Mouse (Mus musculus) CH12.LX (cell line): ENCODE measurements around the gene Syt11. TPM values are rescaled to one million over a fixed set of nuclear protein-coding genes. Genes with fewer than 3 reads are reported as not detected.

Source experiments
- DNase-seq: peaks from one replicate; pipeline ENCODE4 v3.0.0-alpha.2; 2013; ENCODE audit errors: extremely low read depth
- H3K27ac ChIP-seq: 2 replicates; pipeline ENCODE4 v1.5.1; 2012; ENCODE audit warnings: low read depth, mild to moderate bottlenecking, control low read depth, moderate library complexity; ENCODE audit not compliant: insufficient read depth
- H3K27me3 ChIP-seq: replicated peaks from 2 replicates; pipeline ENCODE3; 2012; ENCODE audit warnings: inconsistent platforms
- H3K36me3 ChIP-seq, 2 experiments: replicated peaks in 1 of 2; 2 replicates each; pipeline versions ENCODE3 to v1.6.1; 2012; ENCODE audit warnings: inconsistent platforms in 1 of 2, low read length in 1 of 2, mild to moderate bottlenecking in 1 of 2, mixed read lengths in 1 of 2, moderate library complexity in 1 of 2; ENCODE audit not compliant: control insufficient read depth in 1 of 2, insufficient read depth in 1 of 2
- H3K4me1 ChIP-seq, 2 experiments: 2 replicates each; pipeline ENCODE4 v1.6.1; 2012; ENCODE audit warnings: inconsistent platforms in 1 of 2, moderate library complexity in 1 of 2; ENCODE audit not compliant: insufficient read depth in 2 of 2, control insufficient read depth in 1 of 2
- H3K4me2 ChIP-seq: 2 replicates; pipeline ENCODE4 v1.6.1; 2012; ENCODE audit warnings: low read depth, mild to moderate bottlenecking, control low read depth; ENCODE audit not compliant: poor library complexity, insufficient read depth, severe bottlenecking
- H3K4me3 ChIP-seq, 3 experiments: fragments of 150-350 bp in 1 of 3; sonication (generic) in 1 of 3; replicated peaks in 1 of 3; 2 replicates each; pipeline versions ENCODE3 to v1.5.1; 2011 to 2012; ENCODE audit warnings: low read depth in 2 of 3, low read length in 2 of 3, mild to moderate bottlenecking in 2 of 3, moderate library complexity in 2 of 3, control low read depth in 1 of 3, improper control_type of control experiment in 1 of 3, inconsistent platforms in 1 of 3, mixed read lengths in 1 of 3; ENCODE audit not compliant: poor library complexity in 1 of 3
- H3K79me2 ChIP-seq: replicated peaks from 2 replicates; pipeline ENCODE4 v1.6.1; 2012; ENCODE audit warnings: mild to moderate bottlenecking, moderate library complexity; ENCODE audit not compliant: control insufficient read depth, poor library complexity, insufficient read depth, severe bottlenecking; ENCODE audit errors: extremely low read depth
- H3K9ac ChIP-seq: 2 replicates; pipeline ENCODE4 v1.6.1; 2012; ENCODE audit warnings: low read depth, mild to moderate bottlenecking, control low read depth, moderate library complexity; ENCODE audit not compliant: insufficient read depth
- H3K9me3 ChIP-seq: replicated peaks from 2 replicates; pipeline ENCODE3; 2012; ENCODE audit warnings: low read length, inconsistent platforms, mixed read lengths
- BHLHE40 ChIP-seq: IDR thresholded peaks from 2 replicates; pipeline ENCODE4 v1.6.1; 2011; ENCODE audit warnings: mild to moderate bottlenecking, low read depth, low read length, improper control_type of control experiment
- CHD1 ChIP-seq: IDR thresholded peaks from 2 replicates; pipeline ENCODE4 v1.6.1; 2012; ENCODE audit warnings: low read depth, low read length, improper control_type of control experiment, inconsistent platforms
- CHD2 ChIP-seq: IDR thresholded peaks from 2 replicates; pipeline ENCODE4 v1.6.1; 2011; ENCODE audit warnings: low read length, improper control_type of control experiment
- E2F4 ChIP-seq: IDR thresholded peaks from 2 replicates; pipeline ENCODE4 v1.6.1; 2011; ENCODE audit warnings: low read depth, low read length, improper control_type of control experiment; ENCODE audit not compliant: insufficient replicate concordance
- ELF1 ChIP-seq: IDR thresholded peaks from 2 replicates; pipeline ENCODE4 v1.6.1; 2014; ENCODE audit warnings: low read depth, mild to moderate bottlenecking, inconsistent platforms, low read length, improper control_type of control experiment
- EP300 ChIP-seq: IDR thresholded peaks from 2 replicates; pipeline ENCODE4 v1.6.1; 2011; ENCODE audit warnings: low read length, improper control_type of control experiment
- ETS1 ChIP-seq: conservative IDR thresholded peaks from 2 replicates; pipeline ENCODE4 v1.6.1; 2012; ENCODE audit warnings: low read depth, mild to moderate bottlenecking, inconsistent platforms, low read length, improper control_type of control experiment, moderate library complexity
- GABPA ChIP-seq: IDR thresholded peaks from 2 replicates; pipeline ENCODE4 v1.6.1; 2012; ENCODE audit warnings: low read depth, low read length, improper control_type of control experiment, inconsistent platforms; ENCODE audit not compliant: insufficient replicate concordance
- IRF4 ChIP-seq: IDR thresholded peaks from 2 replicates; pipeline ENCODE4 v1.6.1; 2014; ENCODE audit warnings: low read depth, mild to moderate bottlenecking, inconsistent platforms, low read length, improper control_type of control experiment
- JUN ChIP-seq: IDR thresholded peaks from 2 replicates; pipeline ENCODE4 v1.6.1; 2011; ENCODE audit warnings: low read depth, mild to moderate bottlenecking, low read length, improper control_type of control experiment, moderate library complexity; ENCODE audit not compliant: insufficient read depth
- JUND ChIP-seq: conservative IDR thresholded peaks from 2 replicates; pipeline ENCODE4 v1.6.1; 2011; ENCODE audit warnings: low read depth, low read length, improper control_type of control experiment
- KAT2A ChIP-seq: IDR thresholded peaks from 2 replicates; pipeline ENCODE4 v1.6.1; 2012; ENCODE audit warnings: low read length, improper control_type of control experiment, inconsistent platforms; ENCODE audit not compliant: insufficient replicate concordance
- MAX ChIP-seq: IDR thresholded peaks from 2 replicates; pipeline ENCODE4 v1.6.1; 2011; ENCODE audit warnings: low read length, improper control_type of control experiment
- MAZ ChIP-seq: IDR thresholded peaks from 2 replicates; pipeline ENCODE4 v1.6.1; 2012; ENCODE audit warnings: low read depth, mild to moderate bottlenecking, inconsistent platforms, low read length, improper control_type of control experiment, moderate library complexity
- MEF2A ChIP-seq: IDR thresholded peaks from 2 replicates; pipeline ENCODE4 v1.6.1; 2014; ENCODE audit warnings: low read depth, mild to moderate bottlenecking, inconsistent platforms, low read length, improper control_type of control experiment, borderline replicate concordance
- MXI1 ChIP-seq: IDR thresholded peaks from 2 replicates; pipeline ENCODE4 v1.6.1; 2011; ENCODE audit warnings: mild to moderate bottlenecking, low read depth, low read length, improper control_type of control experiment
- MYC ChIP-seq: IDR thresholded peaks from 2 replicates; pipeline ENCODE4 v1.6.1; 2011; ENCODE audit warnings: low read depth, mild to moderate bottlenecking, improper control_type of control experiment, low read length
- NELFE ChIP-seq: IDR thresholded peaks from 2 replicates; pipeline ENCODE4 v1.6.1; 2011; ENCODE audit warnings: low read depth, low read length, improper control_type of control experiment
- NRF1 ChIP-seq: IDR thresholded peaks from 2 replicates; pipeline ENCODE4 v1.6.1; 2014; ENCODE audit warnings: low read depth, mild to moderate bottlenecking, inconsistent platforms, low read length, improper control_type of control experiment, moderate library complexity
- PAX5 ChIP-seq: IDR thresholded peaks from 2 replicates; pipeline ENCODE4 v1.6.1; 2012; ENCODE audit warnings: low read length, inconsistent platforms, mixed read lengths
- POLR2A ChIP-seq: IDR thresholded peaks from 2 replicates; pipeline ENCODE4 v1.6.1; 2011; ENCODE audit warnings: low read depth, mild to moderate bottlenecking, improper control_type of control experiment, low read length
- POLR2AphosphoS2 ChIP-seq: IDR thresholded peaks from 2 replicates; pipeline ENCODE4 v1.6.1; 2011; ENCODE audit warnings: low read depth, low read length, improper control_type of control experiment
- RAD21 ChIP-seq: IDR thresholded peaks from 2 replicates; pipeline ENCODE4 v1.6.1; 2011; ENCODE audit warnings: low read depth, mild to moderate bottlenecking, low read length, improper control_type of control experiment, moderate library complexity
- RCOR1 ChIP-seq: conservative IDR thresholded peaks from 2 replicates; pipeline ENCODE4 v1.6.1; 2012; ENCODE audit warnings: low read depth, mild to moderate bottlenecking, inconsistent platforms, low read length, improper control_type of control experiment
- SIN3A ChIP-seq: IDR thresholded peaks from 2 replicates; pipeline ENCODE4 v1.6.1; 2012; ENCODE audit warnings: low read length, improper control_type of control experiment, inconsistent platforms
- SMC3 ChIP-seq: IDR thresholded peaks from 2 replicates; pipeline ENCODE4 v1.6.1; 2011; ENCODE audit warnings: low read depth, low read length, improper control_type of control experiment
- TBP ChIP-seq: conservative IDR thresholded peaks from 2 replicates; pipeline ENCODE4 v1.6.1; 2011; ENCODE audit warnings: low read depth, low read length, improper control_type of control experiment
- TCF12 ChIP-seq: IDR thresholded peaks from 2 replicates; pipeline ENCODE4 v1.6.1; 2014; ENCODE audit warnings: low read depth, mild to moderate bottlenecking, inconsistent platforms, low read length, improper control_type of control experiment
- UBTF ChIP-seq: IDR thresholded peaks from 2 replicates; pipeline ENCODE4 v1.6.1; 2012; ENCODE audit warnings: low read depth, mild to moderate bottlenecking, inconsistent platforms, low read length, improper control_type of control experiment, moderate library complexity
- USF1 ChIP-seq: IDR thresholded peaks from 2 replicates; pipeline ENCODE4 v1.6.1; 2014; ENCODE audit warnings: low read depth, mild to moderate bottlenecking, inconsistent platforms, low read length, improper control_type of control experiment
- USF2 ChIP-seq: conservative IDR thresholded peaks from 2 replicates; pipeline ENCODE4 v1.6.1; 2011; ENCODE audit warnings: low read depth, low read length, improper control_type of control experiment
- ZC3H11A ChIP-seq: IDR thresholded peaks from 2 replicates; pipeline ENCODE4 v1.6.1; 2012; ENCODE audit warnings: low read depth, mild to moderate bottlenecking, inconsistent platforms, low read length, improper control_type of control experiment
- ZKSCAN1 ChIP-seq: IDR thresholded peaks from 2 replicates; pipeline ENCODE4 v1.6.1; 2012; ENCODE audit warnings: low read depth, inconsistent platforms, low read length, improper control_type of control experiment, borderline replicate concordance
- ZMIZ1 ChIP-seq: IDR thresholded peaks from 2 replicates; pipeline ENCODE4 v1.6.1; 2012; ENCODE audit warnings: low read depth, mild to moderate bottlenecking, inconsistent platforms, low read length, improper control_type of control experiment
- ZNF384 ChIP-seq: IDR thresholded peaks from 2 replicates; pipeline ENCODE4 v1.6.1; 2012; ENCODE audit warnings: low read depth, low read length, improper control_type of control experiment, inconsistent platforms
- dilution Hi-C: fragments of 300-500 bp; cut with MboI; formaldehyde crosslinking; loops from 2 replicates; pipeline ENCODE4 v1.14.3; 2020; ENCODE audit warnings: low sequenced_read_pairs; ENCODE audit not compliant: extremely low pct_unique_long_range_greater_than_20kb, extremely low pct_ligation_motif_present
- in situ Hi-C: fragments of 300-500 bp; cut with MboI; formaldehyde crosslinking; loops from 3 replicates; pipeline ENCODE4 v1.14.3; 2019; ENCODE audit warnings: low sequenced_read_pairs, low pct_ligation_motif_present, low pct_unique_long_range_greater_than_20kb, mixed read lengths
- polyA plus RNA-seq: library from polyadenylated mRNA; unstranded; fragments of >175 nt; gene quantifications from 2 replicates; pipeline ENCODE4 v1.2.1, GENCODE M21; 2012; ENCODE audit warnings: low read depth; ENCODE audit not compliant: insufficient read length
- total RNA-seq, 2 experiments: library from RNA; depleted of rRNA; stranded (reverse); fragments of 300-350 nt in 1 of 2; fragments of >200 nt in 1 of 2; gene quantifications; 2 replicates each; pipeline ENCODE4 v1.2.3; 2012 to 2014

The Syt11 gene
- total and polyA plus RNA-seq, 3 experiments = 3.8 to 8.8 (median 5.7) TPM

- H3K4me2 ChIP-seq = peak overlapping the region; percentile 7; the same call in 1 of the 2 replicates
- H3K36me3 ChIP-seq = peaks cover 3 to 25% of the 10 kb centered on the region in 2 experiments
- H3K4me3 ChIP-seq = no peak overlapping the region
- TF ChIP-seq TCF12 (no peak), MEF2A (no peak), KAT2A (no peak), USF1 (peak; percentile 30), RCOR1 (no peak), MXI1 (peak; percentile 55; the same call in 1 of the 2 replicates), USF2 (no peak; the same call in 1 of the 2 replicates), UBTF (no peak), ZMIZ1 (no peak), PAX5 (no peak), MAX (0 out of 2 replicates have a peak, but pooled peaks have one; percentile 38), CHD2 (no peak), GABPA (no peak), ZKSCAN1 (no peak), NRF1 (no peak), POLR2A (0 out of 2 replicates have a peak, but pooled peaks have one; percentile 27), ZC3H11A (no peak), ZNF384 (peak; percentile 92), IRF4 (0 out of 2 replicates have a peak, but pooled peaks have one; percentile 13), NELFE (no peak), RAD21 (no peak), MYC (peak; percentile 32; the same call in 1 of the 2 replicates), BHLHE40 (peak; percentile 30), SIN3A (no peak), EP300 (no peak), ETS1 (no peak), MAZ (no peak), POLR2AphosphoS2 (no peak), CHD1 (no peak), SMC3 (no peak), ELF1 (no peak), JUN (no peak), JUND (no peak), E2F4 (no peak), TBP (no peak)
- no peaks in the 10 kb centered on the region for H3K9me3 ChIP-seq
- in situ Hi-C loops = loop anchor here (25.0 kb wide), 1 partner anchor 134 kb away; the partner anchor contains the start of gene Arhgef2
- H3K4me1 ChIP-seq = peaks cover 14 to 52% of the 10 kb centered on the region in 2 experiments
- dilution Hi-C loops = no loop called here
- no peaks in the 10 kb centered on the region for H3K27me3 ChIP-seq
- no peak overlapping the region for H3K9ac ChIP-seq
- H3K79me2 ChIP-seq = no peaks in the 10 kb centered on the region
- no peak overlapping the region for H3K27ac ChIP-seq
- DNase-seq = no peak
Measured at GRCm38 (mm10) chr3:88746139-88746870, 28.7 kb downstream of the Syt11 start.
